Mouse (Mus musculus): ENCODE measurements around the gene Carmil1. TPM values are rescaled to one million over a fixed set of nuclear protein-coding genes. Genes with fewer than 3 reads are reported as not detected.

The Carmil1 gene
- polyA plus RNA-seq, 1 experiment from 2014 or later, result 43.5 TPM

- Histone ChIP-seq H3K4me1 (replicated peaks) (no peaks in the 10 kb centered on the region), H3K9me3 (no peaks in the 10 kb centered on the region), H3K36me3 (no peaks in the 10 kb centered on the region), H3K9ac (replicated peaks) (no peak overlapping the region), H3K27ac (no peak overlapping the region), H3K4me3 (replicated peaks) (no peak overlapping the region), H3K27me3 (no peaks in the 10 kb centered on the region), H3K4me2 (no peak overlapping the region)
- ATAC-seq (ENCODE audit: insufficient number of reproducible peaks, insufficient read depth, low FRiP score, low TSS enrichment, low read depth), result no peak
- 18% methylated on average over 4 of the region's 4 CpGs for WGBS
Measured at GRCm38 (mm10) chr13:24297252-24297651, 16.7 kb upstream of the Carmil1 start.

- H3K9ac ChIP-seq (replicated peaks), result no peak overlapping the region
- no peak overlapping the region for H3K4me2 ChIP-seq
- H3K27ac ChIP-seq, result no peak overlapping the region
- 93% methylated on average over 2 of the region's 2 CpGs for WGBS
- H3K4me3 ChIP-seq (replicated peaks), result no peak overlapping the region
- H3K9me3 ChIP-seq, result no peaks in the 10 kb centered on the region
- ATAC-seq (ENCODE audit: insufficient number of reproducible peaks, insufficient read depth, low FRiP score, low TSS enrichment, low read depth), result no peak
- H3K27me3 ChIP-seq, result no peaks in the 10 kb centered on the region
- no peaks in the 10 kb centered on the region for H3K4me1 ChIP-seq (replicated peaks)
- H3K36me3 ChIP-seq, result no peaks in the 10 kb centered on the region
Measured at GRCm38 (mm10) chr13:24287381-24287780, 6.8 kb upstream of the Carmil1 start.

- ATAC-seq (ENCODE audit: insufficient number of reproducible peaks, insufficient read depth, low FRiP score, low TSS enrichment, low read depth), result no peak
- Histone ChIP-seq H3K27ac (peak overlapping the region; percentile 97; the same call in 1 of the 2 replicates), H3K36me3 (peaks cover 9% of the 10 kb centered on the region; the same call in 1 of the 2 replicates), H3K4me1 (replicated peaks) (peaks cover 17% of the 10 kb centered on the region), H3K9me3 (no peaks in the 10 kb centered on the region), H3K27me3 (no peaks in the 10 kb centered on the region), H3K4me2 (peak overlapping the region; percentile 88), H3K4me3 (replicated peaks) (peak overlapping the region; percentile 68), H3K9ac (replicated peaks) (peak overlapping the region; percentile 77)
- WGBS, result 1% methylated on average over 21 of the region's 21 CpGs
Measured at GRCm38 (mm10) chr13:24279762-24280438, 695 bp downstream of the Carmil1 start.

DNA sequence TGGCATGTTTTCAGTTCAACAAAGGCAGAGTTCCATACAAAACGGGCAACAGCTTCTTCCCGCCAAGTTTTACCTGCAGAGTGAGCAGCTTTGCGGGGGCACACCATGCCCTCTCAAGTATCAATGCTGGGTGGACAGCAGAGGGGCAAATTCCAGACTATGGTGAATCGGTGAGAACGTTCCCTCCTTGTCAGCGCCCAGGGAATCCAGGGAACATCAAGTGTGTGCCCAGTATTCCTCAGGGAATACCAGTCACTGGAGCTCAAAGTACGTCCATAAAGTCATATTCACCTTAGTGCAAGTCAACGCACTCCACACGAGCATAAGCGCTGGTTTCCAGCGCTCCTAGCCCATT, 1.2 kb downstream of the Carmil1 start:
- H3K9me3 ChIP-seq, result no peaks in the 10 kb centered on the region
- H3K4me3 ChIP-seq (replicated peaks), result peak overlapping the region; percentile 68

GRCm38 (mm10) chr13:24272740-24273377, 7.7 kb downstream of the Carmil1 start:
- H3K4me1 ChIP-seq (replicated peaks), result 0 out of 2 replicates have a peak, but pooled peaks cover 7% of the 10 kb centered on the region
- no peak overlapping the region for H3K4me2 ChIP-seq
- H3K27me3 ChIP-seq, result no peaks in the 10 kb centered on the region
- H3K27ac ChIP-seq, result no peak overlapping the region
- H3K4me3 ChIP-seq (replicated peaks), result no peak overlapping the region
- 67% methylated on average over 4 of the region's 4 CpGs for WGBS
- ATAC-seq (ENCODE audit: insufficient number of reproducible peaks, insufficient read depth, low FRiP score, low TSS enrichment, low read depth), result no peak
- no peaks in the 10 kb centered on the region for H3K9me3 ChIP-seq
- H3K9ac ChIP-seq (replicated peaks), result no peak overlapping the region
- H3K36me3 ChIP-seq, result peaks cover 18% of the 10 kb centered on the region

More for the DNA sequence above, 1.2 kb downstream of the Carmil1 start:
- Histone ChIP-seq H3K27ac (no peak overlapping the region), H3K4me1 (replicated peaks) (peaks cover 17% of the 10 kb centered on the region), H3K9ac (replicated peaks) (no peak overlapping the region), H3K27me3 (no peaks in the 10 kb centered on the region), H3K36me3 (peaks cover 9% of the 10 kb centered on the region; the same call in 1 of the 2 replicates), H3K4me2 (peak overlapping the region; percentile 88)
- 57% methylated on average over 11 of the region's 11 CpGs for WGBS
- no peak for ATAC-seq (ENCODE audit: insufficient number of reproducible peaks, insufficient read depth, low FRiP score, low TSS enrichment, low read depth)

DNA sequence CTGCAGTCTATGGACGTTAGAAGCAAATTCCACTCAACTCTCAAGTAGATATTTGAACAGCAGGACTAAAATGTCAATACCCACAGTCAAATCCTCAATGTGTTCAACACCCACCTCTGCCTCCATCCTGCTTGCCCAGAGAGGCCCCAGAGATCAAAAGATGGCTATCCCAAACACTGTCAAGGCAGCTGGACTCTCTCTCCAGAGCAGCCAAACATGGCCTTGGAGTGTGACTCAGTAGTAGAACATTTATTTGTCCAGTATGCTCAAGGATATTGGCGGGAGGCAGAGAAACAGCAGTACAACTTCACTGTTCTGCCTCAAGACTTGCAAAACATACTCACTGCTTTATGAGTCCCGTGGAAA, 11.5 kb downstream of the Carmil1 start:
- Histone ChIP-seq H3K4me1 (replicated peaks) (0 out of 2 replicates have a peak, but pooled peaks cover 7% of the 10 kb centered on the region), H3K9ac (replicated peaks) (no peak overlapping the region), H3K4me3 (replicated peaks) (no peak overlapping the region), H3K9me3 (no peaks in the 10 kb centered on the region), H3K27ac (0 out of 2 replicates have a peak overlapping the region, but pooled peaks have one; percentile 37), H3K27me3 (no peaks in the 10 kb centered on the region), H3K36me3 (peaks cover 7% of the 10 kb centered on the region; the same call in 1 of the 2 replicates), H3K4me2 (no peak overlapping the region)
- 77% methylated on average over 3 of the region's 3 CpGs for WGBS
- ATAC-seq (ENCODE audit: insufficient number of reproducible peaks, insufficient read depth, low FRiP score, low TSS enrichment, low read depth), result no peak

DNA sequence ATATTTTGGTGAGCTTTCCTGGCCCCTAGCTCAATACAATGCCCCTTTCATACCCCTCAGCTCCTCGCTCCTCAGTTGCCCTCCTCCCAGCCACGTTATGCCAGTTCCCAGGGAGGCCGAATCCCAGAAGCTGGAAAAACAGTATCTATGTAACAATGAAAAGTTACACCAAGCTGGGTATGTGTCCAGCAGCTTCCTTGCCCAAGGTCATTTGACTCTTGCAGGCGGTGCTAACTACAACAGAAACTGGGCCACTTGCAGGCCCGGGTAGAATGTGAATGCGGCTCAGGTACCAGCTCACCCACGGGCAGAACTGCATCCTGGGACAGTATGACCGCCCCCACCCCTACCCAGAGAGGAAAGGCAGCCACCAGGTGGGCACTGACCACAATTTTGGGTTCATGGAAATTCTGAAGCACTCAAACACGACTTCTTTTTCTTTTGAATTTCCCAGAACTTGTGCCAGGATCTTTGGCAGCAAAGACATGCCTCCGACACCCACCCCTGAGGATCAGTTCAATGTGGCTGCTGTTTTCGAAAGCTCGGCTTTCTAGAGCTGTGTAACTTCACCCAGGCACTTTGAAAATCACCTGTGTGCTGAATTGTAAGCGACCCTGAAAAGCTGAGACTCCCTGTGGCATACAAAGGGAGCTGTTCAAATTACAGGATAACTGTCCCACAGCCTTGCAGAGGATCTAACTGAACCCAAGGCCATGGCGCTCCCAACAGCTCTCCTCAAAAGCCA, 12.1 kb downstream of the Carmil1 start:
- H3K4me2 ChIP-seq, result no peak overlapping the region
- no peak for ATAC-seq (ENCODE audit: insufficient number of reproducible peaks, insufficient read depth, low FRiP score, low TSS enrichment, low read depth)
- H3K27me3 ChIP-seq, result no peaks in the 10 kb centered on the region
- WGBS, result 80% methylated on average over 14 of the region's 14 CpGs
- H3K4me1 ChIP-seq (replicated peaks), result 0 out of 2 replicates have a peak, but pooled peaks cover 7% of the 10 kb centered on the region
- H3K36me3 ChIP-seq, result peaks cover 2% of the 10 kb centered on the region; the same call in 1 of the 2 replicates
- 0 out of 2 replicates have a peak overlapping the region, but pooled peaks have one; percentile 45 for H3K27ac ChIP-seq
- no peak overlapping the region for H3K9ac ChIP-seq (replicated peaks)
- H3K4me3 ChIP-seq (replicated peaks), result no peak overlapping the region
- no peaks in the 10 kb centered on the region for H3K9me3 ChIP-seq

GRCm38 (mm10) chr13:24264760-24265159, 15.8 kb downstream of the Carmil1 start:
- no peak overlapping the region for H3K4me2 ChIP-seq

DNA sequence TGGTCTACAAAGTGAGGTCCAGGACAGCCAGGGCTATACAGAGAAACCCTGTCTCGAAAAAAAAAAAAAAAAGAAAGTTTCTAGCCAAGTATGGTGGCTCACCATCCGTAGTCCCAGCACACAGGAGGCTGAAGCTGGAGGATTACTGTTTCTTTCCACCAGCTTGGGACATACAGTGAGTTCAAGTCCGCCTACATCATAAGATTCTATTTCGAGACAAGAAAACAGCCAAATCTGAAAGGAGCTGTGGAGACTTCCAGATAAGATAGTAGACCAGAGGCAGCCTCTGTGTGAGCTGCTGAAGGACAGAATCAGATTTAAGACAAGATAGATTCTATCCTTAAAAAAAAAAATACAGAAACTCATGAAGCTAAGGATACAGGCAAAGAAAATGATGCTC, 17.0 kb downstream of the Carmil1 start:
- no peaks in the 10 kb centered on the region for H3K36me3 ChIP-seq
- H3K9ac ChIP-seq (replicated peaks), result no peak overlapping the region
- H3K27ac ChIP-seq, result no peak overlapping the region
- ATAC-seq (ENCODE audit: insufficient number of reproducible peaks, insufficient read depth, low FRiP score, low TSS enrichment, low read depth), result no peak
- H3K4me1 ChIP-seq (replicated peaks), result 0 out of 2 replicates have a peak, but pooled peaks cover under 1% of the 10 kb centered on the region
- H3K27me3 ChIP-seq, result no peaks in the 10 kb centered on the region
- WGBS, result 82% methylated on average over 4 of the region's 4 CpGs
- H3K4me3 ChIP-seq (replicated peaks), result no peak overlapping the region
- no peak overlapping the region for H3K4me2 ChIP-seq
- H3K9me3 ChIP-seq, result no peaks in the 10 kb centered on the region

More at GRCm38 (mm10) chr13:24264760-24265159, 15.8 kb downstream of the Carmil1 start:
- WGBS, result 94% methylated on average over 5 of the region's 5 CpGs
- H3K9me3 ChIP-seq, result no peaks in the 10 kb centered on the region
- no peak for ATAC-seq (ENCODE audit: insufficient number of reproducible peaks, insufficient read depth, low FRiP score, low TSS enrichment, low read depth)
- H3K27me3 ChIP-seq, result no peaks in the 10 kb centered on the region
- no peaks in the 10 kb centered on the region for H3K36me3 ChIP-seq
- H3K4me1 ChIP-seq (replicated peaks), result 0 out of 2 replicates have a peak, but pooled peaks cover 7% of the 10 kb centered on the region
- H3K27ac ChIP-seq, result no peak overlapping the region
- H3K4me3 ChIP-seq (replicated peaks), result no peak overlapping the region
- no peak overlapping the region for H3K9ac ChIP-seq (replicated peaks)

DNA sequence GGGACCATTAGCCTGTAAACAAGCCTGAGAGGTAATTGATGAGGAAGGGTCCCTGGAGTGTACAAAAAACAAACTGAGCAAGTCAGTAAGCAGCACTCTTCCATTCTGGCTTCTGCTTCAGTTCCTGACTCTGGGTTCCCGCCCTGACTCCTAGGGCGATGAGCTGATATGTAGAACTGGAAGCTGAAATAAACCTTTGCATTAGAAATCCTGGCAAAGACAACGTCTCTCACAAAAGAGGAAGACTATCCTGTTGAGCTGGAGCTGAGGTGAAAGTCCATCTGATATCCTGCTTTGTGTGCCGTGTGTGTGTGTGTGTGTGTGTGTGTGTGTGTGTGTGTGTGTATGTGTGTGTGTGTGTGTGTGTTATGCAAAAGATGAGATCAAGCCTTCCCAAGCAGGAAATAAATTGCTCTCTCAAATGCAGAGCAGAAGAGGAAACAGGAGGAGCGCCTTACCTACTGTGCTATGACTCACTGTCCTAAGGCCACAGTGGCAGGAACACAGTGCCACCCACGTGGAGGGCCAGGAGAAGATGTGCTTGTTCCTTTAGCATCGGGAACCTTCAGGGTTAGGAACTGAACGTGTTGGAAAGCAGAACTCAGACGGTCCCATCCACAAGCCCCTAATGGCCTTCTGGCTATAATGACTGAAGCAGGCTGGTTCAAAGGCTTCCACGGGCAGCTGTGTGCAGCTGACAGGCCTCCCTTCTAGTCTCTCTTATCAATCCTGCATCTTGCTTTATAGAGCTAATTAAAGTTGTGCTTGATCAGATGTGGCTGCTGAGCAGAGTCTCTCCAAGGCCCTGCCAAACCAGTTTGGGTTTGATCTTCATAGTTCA, 19.6 kb downstream of the Carmil1 start:
- Histone ChIP-seq H3K27me3 (no peaks in the 10 kb centered on the region), H3K9ac (replicated peaks) (no peak overlapping the region), H3K27ac (no peak overlapping the region), H3K36me3 (no peaks in the 10 kb centered on the region), H3K4me1 (replicated peaks) (no peaks in the 10 kb centered on the region), H3K4me3 (replicated peaks) (no peak overlapping the region), H3K4me2 (no peak overlapping the region), H3K9me3 (no peaks in the 10 kb centered on the region)
- no peak for ATAC-seq (ENCODE audit: insufficient number of reproducible peaks, insufficient read depth, low FRiP score, low TSS enrichment, low read depth)
- 62% methylated on average over 10 of the region's 10 CpGs for WGBS
